ENCODE assay signal across 24 mouse cellular contexts in the genomic region with DNA sequence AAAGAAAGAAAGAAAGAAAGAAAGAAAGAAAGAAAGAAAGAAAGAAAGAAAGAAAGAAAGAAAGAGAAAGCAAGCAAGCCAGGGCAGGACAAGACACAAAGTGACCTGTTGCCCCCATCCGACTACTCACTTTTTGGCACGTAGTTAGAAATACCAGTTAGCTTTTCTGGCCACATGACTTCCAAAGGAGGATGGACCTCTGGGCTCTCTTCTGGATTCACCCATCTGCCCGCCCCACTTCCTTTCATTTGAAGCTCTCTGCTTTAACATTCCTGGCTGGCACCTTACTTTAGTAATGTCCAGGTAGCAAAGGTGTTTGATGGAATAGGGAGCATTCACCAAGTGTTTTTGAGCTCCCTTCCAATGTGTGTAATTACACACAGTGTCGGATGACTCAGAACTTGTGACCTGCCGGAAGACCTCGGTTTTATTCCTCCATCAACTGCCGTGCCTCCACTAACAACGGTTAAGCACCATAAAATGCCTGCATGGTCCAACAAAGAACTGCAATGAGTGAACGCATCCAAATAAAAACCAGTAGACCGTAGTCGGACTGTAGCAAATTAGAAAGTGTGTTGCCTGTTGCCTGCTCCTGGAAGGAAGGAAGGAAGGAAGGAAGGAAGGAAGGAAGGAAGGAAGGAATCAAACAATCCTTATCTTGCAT.
DNase-seq lines count a peak whose midpoint lies in the region; ATAC-seq and TF ChIP-seq lines count a peak whose summit lies in the region.
"Had no signal": no experiment of that assay in that cellular context is flagged by ENCODE, and none has a peak within 500 bp of the region (broad histone marks: within the 10 kb centered on the region; RNA-seq: fewer than 3 reads in every experiment).

No protein-coding gene starts in this region.

- peaks cover 11% of the 10 kb centered on the region for H3K4me1 ChIP-seq in embryonic fibroblast, embryonic 13.5 days (ENCODE audit: control insufficient read depth, insufficient read depth, low read length)
- peaks cover 9% of the 10 kb centered on the region; the same call in 1 of the 2 replicates for H3K4me1 ChIP-seq in kidney, postnatal 0 days (replicated peaks; ENCODE audit: insufficient read depth, low read length)
- peaks cover 12% of the 10 kb centered on the region for H3K4me1 ChIP-seq in forebrain, embryonic 12.5 days
- H3K4me1 ChIP-seq: embryonic facial prominence, embryonic 12.5 days had no signal

- 40% methylated on average over 11 of the region's 11 CpGs for WGBS in kidney, postnatal 0 days
- 88% methylated on average over 11 of the region's 11 CpGs for WGBS in forebrain, embryonic 12.5 days

- no peak for TF ChIP-seq POLR2A in embryonic fibroblast, embryonic 13.5 days (IDR thresholded peaks at IDR 0.05; ENCODE audit: low read depth, low read length)

- no peak for DNase-seq in left cerebral cortex, adult 2 months (ENCODE audit: extremely low spot score in 1 of 2, low spot score in 2 of 2)
- no peak for DNase-seq in left cerebral cortex, postnatal 4 days
- DNase-seq in kidney, postnatal 0 days (ENCODE audit: low spot score), result peak; percentile 71
- DNase-seq in thymus, postnatal 10 days (ENCODE audit: low spot score in 2 of 2), result no peak
- DNase-seq in cerebellum, adult 9-10 months, result no peak
- DNase-seq: cerebellum, adult 11-12 months; cerebellum, postnatal 14 days; heart, postnatal 10 days; liver, embryonic 13.5 days; lung, adult 2 months; lung, postnatal 14 days; retina, postnatal 1 day; thymus, postnatal 25 days had no signal

- no peaks in the 10 kb centered on the region for H3K27me3 ChIP-seq in kidney, postnatal 0 days (ENCODE audit: insufficient read depth, low read length)
- H3K27me3 ChIP-seq in forebrain, embryonic 12.5 days, result no peaks in the 10 kb centered on the region
- H3K27me3 ChIP-seq: embryonic facial prominence, embryonic 12.5 days; forebrain, embryonic 13.5 days; heart, embryonic 12.5 days; intestine, embryonic 15.5 days; liver, embryonic 13.5 days had no signal

- H3K4me2 ChIP-seq in kidney, postnatal 0 days (ENCODE audit: low read length), result no peak overlapping the region
- H3K4me2 ChIP-seq in forebrain, embryonic 12.5 days, result no peak overlapping the region
- H3K4me2 ChIP-seq: embryonic facial prominence, embryonic 12.5 days; forebrain, embryonic 13.5 days; heart, embryonic 12.5 days; intestine, embryonic 15.5 days; liver, embryonic 13.5 days; midbrain, embryonic 12.5 days had no signal

- H3K9ac ChIP-seq in kidney, postnatal 0 days (ENCODE audit: low read depth, low read length), result no peak overlapping the region
- no peak overlapping the region for H3K9ac ChIP-seq in forebrain, embryonic 12.5 days
- H3K9ac ChIP-seq: embryonic facial prominence, embryonic 12.5 days; forebrain, embryonic 13.5 days; heart, embryonic 12.5 days; intestine, embryonic 15.5 days; liver, embryonic 13.5 days; midbrain, embryonic 12.5 days had no signal

- peak; percentile 53; the same call in 1 of the 2 replicates for ATAC-seq in kidney, postnatal 0 days (replicated peaks; ENCODE audit: low FRiP score, low read depth)
- no peak for ATAC-seq in forebrain, embryonic 12.5 days (ENCODE audit: low FRiP score)
- ATAC-seq: CD4-positive, CD25-positive, alpha-beta regulatory T cell, adult 4 months; forebrain, embryonic 13.5 days; hindbrain, embryonic 16.5 days had no signal

- no peak for TF ChIP-seq CTCF in left cerebral cortex, adult 2 months (IDR thresholded peaks at IDR 0.05)
- TF ChIP-seq CTCF in embryonic fibroblast, embryonic 13.5 days (IDR thresholded peaks at IDR 0.05; ENCODE audit: borderline replicate concordance, insufficient read depth, low read length), result no peak
- TF ChIP-seq CTCF in kidney, postnatal 0 days (IDR thresholded peaks at IDR 0.05; ENCODE audit: low read depth), result no peak

- intact Hi-C loops in left cerebral cortex, adult 2 months (cut with DNase I), result no loop called here
- intact Hi-C loops in left cerebral cortex, postnatal 4 days (cut with DNase I), result loop anchor here (10.0 kb wide), 1 partner anchor 104 kb away; no protein-coding TSS in a partner anchor

- no peak overlapping the region for H3K4me3 ChIP-seq in left cerebral cortex, adult 2 months
- H3K4me3 ChIP-seq in embryonic fibroblast, embryonic 13.5 days (ENCODE audit: insufficient read depth, low read length), result no peak overlapping the region
- H3K4me3 ChIP-seq in kidney, postnatal 0 days (replicated peaks; ENCODE audit: low read depth, low read length), result no peak overlapping the region
- no peak overlapping the region for H3K4me3 ChIP-seq in forebrain, embryonic 12.5 days (replicated peaks)
- H3K4me3 ChIP-seq: embryonic facial prominence, embryonic 12.5 days; erythroblast, embryonic 14.5 days; forebrain, embryonic 13.5 days; heart, embryonic 12.5 days; hindbrain, embryonic 10.5 days; intestine, embryonic 15.5 days; liver, embryonic 13.5 days; midbrain, embryonic 12.5 days had no signal

- H3K27ac ChIP-seq in left cerebral cortex, adult 2 months, result peak overlapping the region; percentile 40; the same call in 1 of the 2 replicates
- H3K27ac ChIP-seq in embryonic fibroblast, embryonic 13.5 days (ENCODE audit: insufficient read depth, low read length), result peak overlapping the region; percentile 36; the same call in 1 of the 2 replicates
- H3K27ac ChIP-seq in kidney, postnatal 0 days, result no peak overlapping the region; the same call in 1 of the 2 replicates
- no peak overlapping the region for H3K27ac ChIP-seq in forebrain, embryonic 12.5 days
- H3K27ac ChIP-seq: embryonic facial prominence, embryonic 12.5 days; forebrain, embryonic 13.5 days; hindbrain, embryonic 10.5 days; intestine, embryonic 15.5 days; liver, embryonic 13.5 days; midbrain, embryonic 12.5 days had no signal

- no peaks in the 10 kb centered on the region for H3K36me3 ChIP-seq in kidney, postnatal 0 days (ENCODE audit: insufficient read depth, low read length)
- H3K36me3 ChIP-seq in forebrain, embryonic 12.5 days (replicated peaks), result 0 out of 2 replicates have a peak, but pooled peaks cover 3% of the 10 kb centered on the region
- H3K36me3 ChIP-seq: embryonic facial prominence, embryonic 12.5 days; intestine, embryonic 15.5 days; liver, embryonic 13.5 days had no signal

- H3K9me3 ChIP-seq in kidney, postnatal 0 days (replicated peaks; ENCODE audit: low read length), result no peaks in the 10 kb centered on the region
- no peaks in the 10 kb centered on the region for H3K9me3 ChIP-seq in forebrain, embryonic 12.5 days
- H3K9me3 ChIP-seq: embryonic facial prominence, embryonic 12.5 days; forebrain, embryonic 13.5 days; heart, embryonic 12.5 days; hindbrain, embryonic 10.5 days; intestine, embryonic 15.5 days; liver, embryonic 13.5 days; midbrain, embryonic 12.5 days had no signal

Comparison
In these comparisons a context has a peak if more than half of its experiments do, and no peak if none do; other contexts are left out.
1. H3K27ac ChIP-seq: peak in left cerebral cortex, adult 2 months (single experiment) and embryonic fibroblast, embryonic 13.5 days (single experiment); none in kidney, postnatal 0 days (single experiment) and forebrain, embryonic 12.5 days (single experiment).